Mouse (Mus musculus) liver, embryonic 14.5 days (tissue): ENCODE results near the gene Fubp1. TPM values are rescaled to one million over a fixed set of nuclear protein-coding genes. Genes with fewer than 3 reads are reported as not detected.

Experiments used
- ATAC-seq: fragments of 200-750 bp; cut with Nextera tagmentation; 2 replicates; pipeline ENCODE4 v1.8.0; 2017; ENCODE audit warnings: moderate number of reproducible peaks, mild to moderate bottlenecking, moderate library complexity; ENCODE audit not compliant: insufficient read depth
- DNase-seq, 3 experiments: peaks; one replicate each; pipeline ENCODE4 v3.0.0-alpha.2; 2012 to 2013; ENCODE audit warnings: low read depth in 3 of 3, low spot score in 3 of 3
- H3K27ac ChIP-seq: fragments of 300-500 bp; sonication (generic); 2 replicates; pipeline ENCODE4 v1.5.1; 2014; ENCODE audit warnings: moderate library complexity, mild to moderate bottlenecking, control low read depth, inconsistent platforms
- H3K27me3 ChIP-seq: fragments of 300-500 bp; sonication (generic); 2 replicates; pipeline ENCODE4 v1.6.1; 2014; ENCODE audit warnings: mild to moderate bottlenecking, low read length, moderate library complexity; ENCODE audit not compliant: control insufficient read depth, insufficient read depth
- H3K36me3 ChIP-seq: fragments of 300-500 bp; sonication (generic); replicated peaks from 2 replicates; pipeline ENCODE4 v1.6.1; 2014; ENCODE audit warnings: low read depth; ENCODE audit not compliant: control insufficient read depth, insufficient read depth
- H3K4me1 ChIP-seq, 2 experiments: fragments of 200-500 bp in 1 of 2; fragments of 300-500 bp in 1 of 2; sonication (generic) in 1 of 2; replicated peaks; 2 replicates each; pipeline ENCODE4 v1.6.1; 2012 to 2014; ENCODE audit warnings: antibody characterized with exemption in 1 of 2, inconsistent platforms in 1 of 2, low read length in 1 of 2; ENCODE audit not compliant: control insufficient read depth in 2 of 2, insufficient read depth in 2 of 2
- H3K4me2 ChIP-seq: fragments of 300-500 bp; sonication (generic); 2 replicates; pipeline ENCODE4 v1.6.1; 2014; ENCODE audit warnings: low read depth, mild to moderate bottlenecking, control low read depth, moderate library complexity
- H3K4me3 ChIP-seq, 2 experiments: fragments of 200-500 bp in 1 of 2; fragments of 300-500 bp in 1 of 2; sonication (generic) in 1 of 2; 2 replicates each; pipeline ENCODE4 v1.5.1; 2012 to 2014; ENCODE audit warnings: low read depth in 2 of 2, low read length in 2 of 2, mild to moderate bottlenecking in 2 of 2, control low read depth in 1 of 2, inconsistent platforms in 1 of 2, moderate library complexity in 1 of 2; ENCODE audit not compliant: insufficient read depth in 1 of 2
- H3K9ac ChIP-seq: fragments of 300-500 bp; sonication (generic); replicated peaks from 2 replicates; pipeline ENCODE4 v1.6.1; 2014; ENCODE audit warnings: mild to moderate bottlenecking, control low read depth, moderate library complexity
- H3K9me3 ChIP-seq: fragments of 300-500 bp; sonication (generic); 2 replicates; pipeline ENCODE4 v1.6.1; 2016; ENCODE audit warnings: low read length, mixed read lengths; ENCODE audit not compliant: control insufficient read depth
- CTCF ChIP-seq: IDR thresholded peaks from 2 replicates; pipeline ENCODE4 v1.5.1; 2016; ENCODE audit warnings: antibody characterized with exemption, low read depth, control low read depth
- EP300 ChIP-seq: IDR thresholded peaks from 2 replicates; pipeline ENCODE4 v1.6.1; 2016; ENCODE audit warnings: antibody characterized with exemption, low read depth
- WGBS: fragments of 180-500 bp; shearing (Covaris S2); extraction: QIAGEN DNeasy Blood & Tissue Kit; methylation state at CpG from one replicate; pipeline ENCODE4 v1.1.7; 2014; ENCODE audit not compliant: insufficient replicate concordance; 5-methylcytosine and 5-hydroxymethylcytosine counted together
- polyA plus RNA-seq, 2 experiments: library from polyadenylated mRNA; depleted of rRNA in 1 of 2; stranded (reverse) in 1 of 2; unstranded in 1 of 2; fragments of >200 nt; fragmentation: Nextera tagmentation in 1 of 2; extraction: Ambion mirVana in 1 of 2; gene quantifications; 2 replicates each; pipeline versions ENCODE4 v1.2.1 to v1.2.3; 2012 to 2014

Fubp1 gene
- polyA plus RNA-seq, 2 experiments = 50.8 to 64.6 TPM

- DNase-seq (peak; percentile 43 to 54 (median 44)), ATAC-seq (peak; percentile 71)
- no peak; the same call in 1 of the 2 replicates for TF ChIP-seq CTCF
- Histone ChIP-seq H3K27ac (no peak overlapping the region), H3K9me3 (no peaks in the 10 kb centered on the region), H3K9ac (no peak overlapping the region), H3K36me3 (peaks cover 28% of the 10 kb centered on the region), H3K4me3 (no peak overlapping the region), H3K4me1 (no peaks in the 10 kb centered on the region), H3K4me2 (no peak overlapping the region), H3K27me3 (no peaks in the 10 kb centered on the region)
- 35% methylated on average over 2 of the region's 2 CpGs for WGBS
Measured at GRCm38 (mm10) chr3:152238836-152239235, 28.6 kb downstream of the Fubp1 start.

DNA sequence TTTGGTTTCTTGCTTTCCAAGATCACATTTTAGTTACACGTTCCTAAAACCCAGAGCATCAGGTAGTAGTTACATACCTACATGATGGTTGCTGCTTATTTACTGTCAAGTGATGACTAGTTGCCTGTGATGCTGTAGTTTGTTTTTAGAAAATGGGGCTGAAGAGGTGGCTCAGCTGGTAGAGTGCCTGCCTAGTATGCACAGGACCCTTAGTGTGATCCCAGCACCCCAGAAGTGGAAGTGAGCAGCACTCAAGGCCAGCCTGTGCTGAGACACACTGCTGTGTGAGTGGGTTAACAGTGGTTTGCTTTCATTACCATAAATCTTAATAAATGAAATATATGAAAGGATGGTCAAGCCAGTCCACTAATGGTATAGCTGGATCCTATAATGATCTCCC is 29.4 kb downstream of the Fubp1 start:
- 88% methylated on average over 1 of the region's 1 CpGs for WGBS
- no peak overlapping the region for H3K4me3 ChIP-seq
- no peaks in the 10 kb centered on the region for H3K27me3 ChIP-seq
- H3K36me3 ChIP-seq = peaks cover 25% of the 10 kb centered on the region
- H3K4me2 ChIP-seq = no peak overlapping the region
- H3K4me1 ChIP-seq = no peaks in the 10 kb centered on the region
- ATAC-seq = no peak
- H3K9me3 ChIP-seq = no peaks in the 10 kb centered on the region
- no peak for DNase-seq
- H3K27ac ChIP-seq = no peak overlapping the region
- no peak overlapping the region for H3K9ac ChIP-seq
- TF ChIP-seq CTCF (no peak), EP300 (no peak)

GRCm38 (mm10) chr3:152241098-152241497 is 30.9 kb downstream of the Fubp1 start:
- Histone ChIP-seq H3K36me3 (peaks cover 15% of the 10 kb centered on the region), H3K9me3 (no peaks in the 10 kb centered on the region), H3K27ac (no peak overlapping the region), H3K27me3 (no peaks in the 10 kb centered on the region), H3K4me3 (no peak overlapping the region), H3K4me1 (no peaks in the 10 kb centered on the region), H3K4me2 (no peak overlapping the region), H3K9ac (no peak overlapping the region)
- ATAC-seq = no peak
- 73% methylated on average over 3 of the region's 3 CpGs for WGBS
- DNase-seq = no peak
- TF ChIP-seq CTCF (no peak), EP300 (no peak)

DNA sequence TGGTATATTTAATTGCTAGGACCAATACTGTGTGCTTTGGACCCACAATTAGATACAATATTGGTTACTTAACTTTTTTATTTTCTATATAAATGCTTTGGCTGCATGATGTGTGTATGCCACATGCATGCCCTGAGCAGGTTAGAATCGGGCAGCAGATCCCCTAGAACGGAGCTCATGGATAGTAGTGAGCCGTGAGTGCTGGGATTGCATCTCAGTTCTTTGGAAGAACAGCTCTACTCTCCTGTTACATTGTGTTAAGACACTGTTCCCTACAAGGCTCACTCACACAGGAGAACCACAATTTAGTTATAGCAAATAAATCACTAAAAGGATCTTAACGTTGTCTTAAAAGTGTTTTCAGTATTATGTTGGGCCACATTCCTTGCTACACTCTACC is 33.1 kb downstream of the Fubp1 start:
- Histone ChIP-seq H3K27ac (no peak overlapping the region), H3K4me1 (no peaks in the 10 kb centered on the region), H3K4me3 (no peak overlapping the region), H3K9ac (no peak overlapping the region), H3K4me2 (no peak overlapping the region), H3K27me3 (no peaks in the 10 kb centered on the region), H3K36me3 (peaks cover 5% of the 10 kb centered on the region), H3K9me3 (no peaks in the 10 kb centered on the region)
- TF ChIP-seq CTCF (no peak), EP300 (no peak)
- ATAC-seq (no peak), DNase-seq (no peak)
- WGBS = 66% methylated on average over 4 of the region's 4 CpGs

- 68% methylated on average over 5 of the region's 5 CpGs for WGBS
Measured at GRCm38 (mm10) chr3:152245273-152245910, 35.2 kb downstream of the Fubp1 start.

More at GRCm38 (mm10) chr3:152245273-152245910, 35.2 kb downstream of the Fubp1 start:
- no peak overlapping the region for H3K9ac ChIP-seq
- TF ChIP-seq EP300 (no peak), CTCF (peak; percentile 16; the same call in 1 of the 2 replicates)
- no peaks in the 10 kb centered on the region for H3K36me3 ChIP-seq
- DNase-seq (no peak), ATAC-seq (no peak)
- no peaks in the 10 kb centered on the region for H3K9me3 ChIP-seq
- H3K27ac ChIP-seq = no peak overlapping the region
- no peak overlapping the region for H3K4me3 ChIP-seq
- no peaks in the 10 kb centered on the region for H3K27me3 ChIP-seq
- H3K4me2 ChIP-seq = no peak overlapping the region
- H3K4me1 ChIP-seq = no peaks in the 10 kb centered on the region
